Mouse (Mus musculus) G1E (cell line): ENCODE measurements around the gene Arhgap35. TPM values are rescaled to one million over a fixed set of nuclear protein-coding genes. Genes with fewer than 3 reads are reported as not detected.

ENCODE experiments used
- ATAC-seq: 2 replicates; pipeline ENCODE4 v1.8.0; 2016; ENCODE audit warnings: mild to moderate bottlenecking; ENCODE audit not compliant: insufficient number of reproducible peaks, poor library complexity, low FRiP score, severe bottlenecking; ENCODE audit errors: extremely low read depth
- DNase-seq: peaks from one replicate; pipeline ENCODE4 v3.0.0; 2012; ENCODE audit warnings: low spot score
- H3K27me3 ChIP-seq: 2 replicates; pipeline ENCODE4 v1.6.1; 2012; ENCODE audit warnings: mild to moderate bottlenecking, low read length, inconsistent platforms; ENCODE audit not compliant: insufficient read depth
- H3K36me3 ChIP-seq: replicated peaks from 2 replicates; pipeline ENCODE3; 2012; ENCODE audit warnings: mild to moderate bottlenecking, inconsistent platforms
- H3K4me1 ChIP-seq: 2 replicates; pipeline ENCODE4 v1.6.1; 2012; ENCODE audit warnings: low read depth, low read length, inconsistent platforms, mixed read lengths; ENCODE audit not compliant: insufficient read depth
- H3K4me3 ChIP-seq: 2 replicates; pipeline ENCODE4 v1.5.1; 2012; ENCODE audit warnings: low read depth, mild to moderate bottlenecking, inconsistent platforms, low read length, moderate library complexity, mixed read lengths
- H3K9me3 ChIP-seq: replicated peaks from 2 replicates; pipeline ENCODE4 v1.6.1; 2012; ENCODE audit warnings: inconsistent platforms
- CTCF ChIP-seq: IDR thresholded peaks from 2 replicates; pipeline ENCODE4 v1.5.1; 2012; ENCODE audit warnings: low read depth, low read length, inconsistent platforms, mixed read lengths
- GATA1 ChIP-seq: IDR thresholded peaks from 2 replicates; pipeline ENCODE4 v1.6.1; 2012; ENCODE audit warnings: borderline replicate concordance, low read length, inconsistent platforms, mixed read lengths
- GATA2 ChIP-seq: IDR thresholded peaks from 2 replicates; pipeline ENCODE4 v1.6.1; 2012; ENCODE audit warnings: low read depth, low read length, inconsistent platforms, borderline replicate concordance
- POLR2AphosphoS5 ChIP-seq: IDR thresholded peaks from 2 replicates; pipeline ENCODE4 v1.6.1; 2012; ENCODE audit warnings: low read depth, low read length, inconsistent platforms; ENCODE audit not compliant: insufficient replicate concordance
- TAL1 ChIP-seq: conservative IDR thresholded peaks from 2 replicates; pipeline ENCODE4 v1.6.1; 2012; ENCODE audit warnings: low read depth, low read length, inconsistent platforms, mixed read lengths
- polyA plus RNA-seq: library from polyadenylated mRNA; stranded (reverse); fragments of >175 nt; gene quantifications from 2 replicates; pipeline ENCODE4 v1.2.3, GENCODE M21; 2012
- total RNA-seq, 2 experiments: library from RNA; stranded (forward) in 1 of 2; stranded (reverse) in 1 of 2; fragments of 200-1000 nt in 1 of 2; fragments of >200 nt in 1 of 2; fragmentation: Nextera tagmentation in 1 of 2; gene quantifications; 2 replicates each; pipeline ENCODE4 v1.2.3; 2014 to 2017

Arhgap35 gene
- total and polyA plus RNA-seq, 3 experiments: 3.5 to 14.4 (median 8.0) TPM

GRCm38 (mm10) chr7:16460566-16460965 is 154.2 kb downstream of the Arhgap35 start:
- H3K4me1 ChIP-seq: no peaks in the 10 kb centered on the region; the same call in 1 of the 2 replicates
- H3K9me3 ChIP-seq: no peaks in the 10 kb centered on the region
- ATAC-seq (no peak), DNase-seq (no peak)
- peaks cover 28% of the 10 kb centered on the region for H3K27me3 ChIP-seq
- TF ChIP-seq GATA1: no peak
- no peak for TF ChIP-seq POLR2AphosphoS5
- no peak for TF ChIP-seq CTCF
- no peak for TF ChIP-seq GATA2
- TF ChIP-seq TAL1: no peak
- peaks cover 41% of the 10 kb centered on the region for H3K36me3 ChIP-seq
- H3K4me3 ChIP-seq: no peak overlapping the region

GRCm38 (mm10) chr7:16456289-16456688 is 158.5 kb downstream of the Arhgap35 start:
- Histone ChIP-seq H3K27me3 (peaks cover 12% of the 10 kb centered on the region), H3K36me3 (peaks cover 59% of the 10 kb centered on the region), H3K9me3 (no peaks in the 10 kb centered on the region), H3K4me1 (peaks cover 32% of the 10 kb centered on the region), H3K4me3 (no peak overlapping the region)
- no peak for DNase-seq
- TF ChIP-seq GATA2 (no peak), POLR2AphosphoS5 (no peak), CTCF (no peak), GATA1 (no peak)
- ATAC-seq: no peak

- no peaks in the 10 kb centered on the region for H3K9me3 ChIP-seq
- peaks cover 54% of the 10 kb centered on the region for H3K36me3 ChIP-seq
- no peak for TF ChIP-seq CTCF
- no peak for TF ChIP-seq TAL1
- TF ChIP-seq GATA2: no peak
- no peaks in the 10 kb centered on the region for H3K27me3 ChIP-seq
- DNase-seq (no peak), ATAC-seq (no peak)
- peaks cover 32% of the 10 kb centered on the region for H3K4me1 ChIP-seq
- no peak overlapping the region for H3K4me3 ChIP-seq
These were observed 159.8 kb downstream of the Arhgap35 start for GRCm38 (mm10) chr7:16455016-16455415.

- ATAC-seq (peak; percentile 26; the same call in 1 of the 2 replicates), DNase-seq (peak; percentile 83)
- H3K36me3 ChIP-seq: peaks cover 44% of the 10 kb centered on the region
- H3K4me1 ChIP-seq: peaks cover 32% of the 10 kb centered on the region
- no peaks in the 10 kb centered on the region for H3K9me3 ChIP-seq
- TF ChIP-seq TAL1 (no peak), GATA1 (no peak), GATA2 (no peak), CTCF (no peak), POLR2AphosphoS5 (no peak)
- H3K27me3 ChIP-seq: no peaks in the 10 kb centered on the region
- H3K4me3 ChIP-seq: peak overlapping the region; percentile 80
These were observed 161.6 kb downstream of the Arhgap35 start for GRCm38 (mm10) chr7:16453118-16453711.

GRCm38 (mm10) chr7:16452587-16453073 is 162.2 kb downstream of the Arhgap35 start, which contains the start of gene Tmem160:
Gene Tmem160 (plus strand): TSS chr7:16452779.
- no peaks in the 10 kb centered on the region for H3K27me3 ChIP-seq
- peak within 1 kb of the TSS; percentile 80 for H3K4me3 ChIP-seq
- no peak for TF ChIP-seq GATA2
- TF ChIP-seq GATA1: no peak
- TF ChIP-seq CTCF: no peak
- TF ChIP-seq POLR2AphosphoS5: no peak
- TF ChIP-seq TAL1: no peak
- peaks cover 32% of the 10 kb centered on the region for H3K4me1 ChIP-seq
- no peaks in the 10 kb centered on the region for H3K9me3 ChIP-seq
- DNase-seq (peak; percentile 99), ATAC-seq (peak; percentile 100)
- H3K36me3 ChIP-seq: peaks cover 38% of the 10 kb centered on the region

GRCm38 (mm10) chr7:16451656-16452055 is 163.1 kb downstream of the Arhgap35 start:
- no peak for DNase-seq
- ATAC-seq: no peak
- TF ChIP-seq CTCF: no peak
- no peak for TF ChIP-seq GATA2
- TF ChIP-seq POLR2AphosphoS5: no peak
- TF ChIP-seq GATA1: no peak
- TF ChIP-seq TAL1: no peak
- Histone ChIP-seq H3K36me3 (peaks cover 29% of the 10 kb centered on the region), H3K9me3 (no peaks in the 10 kb centered on the region), H3K4me3 (no peak overlapping the region; the same call in 1 of the 2 replicates), H3K27me3 (no peaks in the 10 kb centered on the region), H3K4me1 (peaks cover 32% of the 10 kb centered on the region)

Other genes with a start within 250 kb of the Arhgap35 start
- 105 TPM in 2 replicates for gene Sae1, start 227.2 kb downstream of the Arhgap35 start, total RNA-seq (2014; fragmentation: Nextera tagmentation)
- gene Sae1, start 227.2 kb downstream of the Arhgap35 start, total RNA-seq (2017): 319 and 383 TPM in 2 replicates
- 49.5 and 52.0 TPM in 2 replicates for gene Sae1, start 227.2 kb downstream of the Arhgap35 start, polyA plus RNA-seq
- gene Zc3h4, start 214.1 kb downstream of the Arhgap35 start, total RNA-seq (2014; fragmentation: Nextera tagmentation): 62.2 and 64.4 TPM in 2 replicates
- gene Zc3h4, start 214.1 kb downstream of the Arhgap35 start, total RNA-seq (2017): 18.6 and 23.7 TPM in 2 replicates
- 179 and 193 TPM in 2 replicates for gene Zc3h4, start 214.1 kb downstream of the Arhgap35 start, polyA plus RNA-seq
- gene Tmem160, start 162.2 kb downstream of the Arhgap35 start, total RNA-seq (2014; fragmentation: Nextera tagmentation): 21.6 and 22.7 TPM in 2 replicates
- 23.9 and 35.0 TPM in 2 replicates for gene Tmem160, start 162.2 kb downstream of the Arhgap35 start, total RNA-seq (2017)
- 166 and 224 TPM in 2 replicates for gene Tmem160, start 162.2 kb downstream of the Arhgap35 start, polyA plus RNA-seq
- not detected in 2 replicates for gene Npas1, start 137.3 kb downstream of the Arhgap35 start, total RNA-seq (2014; fragmentation: Nextera tagmentation)
- gene Npas1, start 137.3 kb downstream of the Arhgap35 start, total RNA-seq (2017): 0.05 TPM in 1 of 2 replicates, not detected in the other
- gene Npas1, start 137.3 kb downstream of the Arhgap35 start, polyA plus RNA-seq: not detected in 2 replicates
- gene Ceacam15, start 60.7 kb upstream of the Arhgap35 start, total RNA-seq (2014; fragmentation: Nextera tagmentation): not detected in 2 replicates
- gene Ceacam15, start 60.7 kb upstream of the Arhgap35 start, total RNA-seq (2017): 0.27 TPM in 1 of 2 replicates, not detected in the other
- gene Ceacam15, start 60.7 kb upstream of the Arhgap35 start, polyA plus RNA-seq: not detected in 2 replicates
- not detected in 2 replicates for gene Ceacam9, start 106.9 kb upstream of the Arhgap35 start, total RNA-seq (2014; fragmentation: Nextera tagmentation)
- 0.06 and 0.49 TPM in 2 replicates for gene Ceacam9, start 106.9 kb upstream of the Arhgap35 start, total RNA-seq (2017)
- not detected in 2 replicates for gene Ceacam9, start 106.9 kb upstream of the Arhgap35 start, polyA plus RNA-seq
- gene Ap2s1, start 123.4 kb upstream of the Arhgap35 start, total RNA-seq (2014; fragmentation: Nextera tagmentation): 67.8 and 71.1 TPM in 2 replicates
- 97.6 and 127 TPM in 2 replicates for gene Ap2s1, start 123.4 kb upstream of the Arhgap35 start, total RNA-seq (2017)
- gene Ap2s1, start 123.4 kb upstream of the Arhgap35 start, polyA plus RNA-seq: 373 and 405 TPM in 2 replicates
- gene Slc1a5, start 166.3 kb upstream of the Arhgap35 start, total RNA-seq (2014; fragmentation: Nextera tagmentation): 18.8 and 61.2 TPM in 2 replicates
- 5.9 and 7.1 TPM in 2 replicates for gene Slc1a5, start 166.3 kb upstream of the Arhgap35 start, total RNA-seq (2017)
- gene Slc1a5, start 166.3 kb upstream of the Arhgap35 start, polyA plus RNA-seq: 13.9 and 14.7 TPM in 2 replicates
- 40.3 and 67.7 TPM in 2 replicates for gene Strn4, start 200.9 kb upstream of the Arhgap35 start, total RNA-seq (2014; fragmentation: Nextera tagmentation)
- gene Strn4, start 200.9 kb upstream of the Arhgap35 start, total RNA-seq (2017): 33.8 and 38.9 TPM in 2 replicates
- gene Strn4, start 200.9 kb upstream of the Arhgap35 start, polyA plus RNA-seq: 62.4 and 64.4 TPM in 2 replicates
- 12.3 and 18.0 TPM in 2 replicates for gene Fkrp, start 201.7 kb upstream of the Arhgap35 start, total RNA-seq (2014; fragmentation: Nextera tagmentation)
- 10.5 and 11.3 TPM in 2 replicates for gene Fkrp, start 201.7 kb upstream of the Arhgap35 start, total RNA-seq (2017)
- gene Fkrp, start 201.7 kb upstream of the Arhgap35 start, polyA plus RNA-seq: 30.6 and 32.9 TPM in 2 replicates
- 23.6 and 28.7 TPM in 2 replicates for gene Prkd2, start 227.9 kb upstream of the Arhgap35 start, total RNA-seq (2014; fragmentation: Nextera tagmentation)
- 3.9 and 4.4 TPM in 2 replicates for gene Prkd2, start 227.9 kb upstream of the Arhgap35 start, total RNA-seq (2017)
- 13.6 and 22.4 TPM in 2 replicates for gene Prkd2, start 227.9 kb upstream of the Arhgap35 start, polyA plus RNA-seq